Mouse (Mus musculus) MEL (cell line): Measurements from ENCODE around the gene Hcrt.

Experiments used
- BHLHE40 ChIP-seq: IDR thresholded peaks from 2 replicates; pipeline ENCODE4 v1.6.1; 2012; ENCODE audit warnings: low read depth, mild to moderate bottlenecking, inconsistent platforms, low read length, improper control_type of control experiment, borderline replicate concordance
- CTCF ChIP-seq, 3 experiments: IDR thresholded peaks in 2 of 3; conservative IDR thresholded peaks in 1 of 3; 2 replicates each; pipeline ENCODE4 v1.5.1; 2011 to 2012; ENCODE audit warnings: low read length in 3 of 3, low read depth in 2 of 3, mild to moderate bottlenecking in 2 of 3, improper control_type of control experiment in 1 of 3, inconsistent platforms in 1 of 3, mixed read lengths in 1 of 3, moderate library complexity in 1 of 3; ENCODE audit not compliant: control insufficient read depth in 1 of 3, insufficient read depth in 1 of 3, poor library complexity in 1 of 3, severe bottlenecking in 1 of 3
- E2F4 ChIP-seq: IDR thresholded peaks from 2 replicates; pipeline ENCODE4 v1.6.1; 2011; ENCODE audit warnings: low read depth, low read length, improper control_type of control experiment, borderline replicate concordance
- ELF1 ChIP-seq: IDR thresholded peaks from 2 replicates; pipeline ENCODE4 v1.6.1; 2014; ENCODE audit warnings: low read depth, mild to moderate bottlenecking, inconsistent platforms, low read length, improper control_type of control experiment, moderate library complexity
- GATA1 ChIP-seq: IDR thresholded peaks from 2 replicates; pipeline ENCODE4 v1.6.1; 2011; ENCODE audit warnings: low read depth, low read length, improper control_type of control experiment
- HCFC1 ChIP-seq: IDR thresholded peaks from 2 replicates; pipeline ENCODE4 v1.6.1; 2012; ENCODE audit warnings: low read depth, mild to moderate bottlenecking, inconsistent platforms, low read length, improper control_type of control experiment, moderate library complexity
- KAT2A ChIP-seq: conservative IDR thresholded peaks from 2 replicates; pipeline ENCODE4 v1.6.1; 2012; ENCODE audit warnings: low read depth, low read length, improper control_type of control experiment, inconsistent platforms
- MAX ChIP-seq: IDR thresholded peaks from 2 replicates; pipeline ENCODE4 v1.6.1; 2011; ENCODE audit warnings: low read length, improper control_type of control experiment
- POLR2A ChIP-seq, 2 experiments: IDR thresholded peaks; 2 replicates each; pipeline ENCODE4 v1.6.1; 2011 to 2012; ENCODE audit warnings: low read length in 2 of 2, mild to moderate bottlenecking in 2 of 2, control low read depth in 1 of 2, improper control_type of control experiment in 1 of 2, low read depth in 1 of 2, moderate library complexity in 1 of 2; ENCODE audit not compliant: control insufficient read depth in 1 of 2, insufficient read depth in 1 of 2, poor library complexity in 1 of 2
- RCOR1 ChIP-seq: IDR thresholded peaks from 2 replicates; pipeline ENCODE4 v1.6.1; 2012; ENCODE audit warnings: low read depth, mild to moderate bottlenecking, inconsistent platforms, low read length, improper control_type of control experiment
- SIN3A ChIP-seq: IDR thresholded peaks from 2 replicates; pipeline ENCODE4 v1.6.1; 2012; ENCODE audit warnings: low read length, improper control_type of control experiment, inconsistent platforms
- USF2 ChIP-seq, 2 experiments: IDR thresholded peaks; 2 replicates each; pipeline ENCODE4 v1.6.1; 2011 to 2012; ENCODE audit warnings: improper control_type of control experiment in 2 of 2, low read length in 2 of 2, borderline replicate concordance in 1 of 2, inconsistent platforms in 1 of 2, low read depth in 1 of 2, mild to moderate bottlenecking in 1 of 2; ENCODE audit not compliant: insufficient read depth in 1 of 2

- peak in 2 of 3 experiments; percentile 33 to 47; a peak in 4 of 6 replicates for TF ChIP-seq CTCF (IDR thresholded peaks at IDR 0.05 in 2 of 3, conservative IDR thresholded peaks at IDR 0.05 in 1 of 3; ENCODE audit: control insufficient read depth in 1 of 3, insufficient read depth in 1 of 3, low read depth in 2 of 3, low read length in 3 of 3, poor library complexity in 1 of 3, severe bottlenecking in 1 of 3)
- no peak for TF ChIP-seq USF2 (IDR thresholded peaks at IDR 0.05; ENCODE audit: borderline replicate concordance in 1 of 2, insufficient read depth in 1 of 2, low read depth in 1 of 2, low read length in 2 of 2)
- no peak for TF ChIP-seq POLR2A (IDR thresholded peaks at IDR 0.05; ENCODE audit: control insufficient read depth in 1 of 2, insufficient read depth in 1 of 2, low read depth in 1 of 2, low read length in 2 of 2, poor library complexity in 1 of 2)
- TF ChIP-seq BHLHE40, result no peak
- no peak for TF ChIP-seq GATA1
- TF ChIP-seq E2F4, result no peak
- TF ChIP-seq SIN3A, result no peak
- TF ChIP-seq ELF1, result no peak
- TF ChIP-seq HCFC1, result no peak
- no peak for TF ChIP-seq MAX
- TF ChIP-seq KAT2A, result no peak
- no peak for TF ChIP-seq RCOR1
Measured at GRCm38 (mm10) chr11:100759611-100760233, 3.0 kb downstream of the Hcrt start, which contains the start of gene Kcnh4.
